Mouse (Mus musculus): ENCODE data around the gene Urah. TPM values are rescaled to one million over a fixed set of nuclear protein-coding genes. Genes with fewer than 3 reads are reported as not detected.

Urah gene
- polyA plus RNA-seq, 1 experiment from 2014 or later, result 52.2 TPM

GRCm38 (mm10) chr7:140880419-140880818 lies 45.6 kb downstream of the Urah start:
- no peak for ATAC-seq
- Histone ChIP-seq H3K36me3 (ENCODE audit: control insufficient read depth, insufficient read depth) (peaks cover 30% of the 10 kb centered on the region), H3K9ac (ENCODE audit: low read depth, low read length) (no peak overlapping the region), H3K27ac (ENCODE audit: low read depth, low read length) (no peak overlapping the region), H3K4me2 (replicated peaks; ENCODE audit: low read depth) (peak overlapping the region; percentile 87; the same call in 1 of the 2 replicates), H3K4me1 (replicated peaks; ENCODE audit: control insufficient read depth, insufficient read depth, low read length) (peaks cover 2% of the 10 kb centered on the region; the same call in 1 of the 2 replicates), H3K9me3 (ENCODE audit: control insufficient read depth) (no peaks in the 10 kb centered on the region), H3K27me3 (replicated peaks; ENCODE audit: control insufficient read depth, insufficient read depth, low read length) (no peaks in the 10 kb centered on the region), H3K4me3 (ENCODE audit: low read depth, low read length) (no peak overlapping the region)
- WGBS, result 40% methylated on average over 3 of the region's 3 CpGs
- TF ChIP-seq CTCF (IDR thresholded peaks at IDR 0.05; ENCODE audit: low read depth), result no peak

DNA sequence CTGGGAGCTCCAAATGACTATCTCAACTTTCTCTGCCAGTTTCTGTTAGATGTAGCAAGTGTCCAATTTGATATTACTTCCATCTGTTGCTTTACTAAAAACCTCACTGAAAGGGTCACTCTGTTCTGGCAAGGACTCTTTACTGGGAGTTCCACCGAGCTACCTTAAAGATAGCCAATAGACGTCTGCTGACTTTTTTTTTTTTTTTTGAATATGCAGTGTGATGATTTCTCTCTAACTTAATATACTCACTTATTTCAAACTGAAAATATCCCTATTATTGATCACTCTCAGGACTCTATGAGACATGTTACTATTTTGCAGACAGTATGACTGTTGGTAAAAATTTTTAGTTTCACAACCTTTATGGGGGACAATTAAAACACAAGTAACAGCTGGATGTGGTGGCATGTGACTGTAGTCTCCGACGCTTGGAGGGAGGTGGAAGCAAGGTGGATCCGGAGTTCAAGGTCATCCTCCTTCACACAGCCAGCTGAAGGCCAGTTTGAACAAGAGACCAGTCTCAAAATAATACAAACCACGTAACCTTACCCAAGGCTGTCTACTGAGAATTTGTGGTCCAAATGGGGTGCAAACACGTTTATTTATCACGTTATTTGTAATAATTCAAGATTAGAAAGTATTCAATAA lies 46.2 kb downstream of the Urah start:
- Histone ChIP-seq H3K4me3 (ENCODE audit: low read depth, low read length) (peak overlapping the region; percentile 86), H3K27me3 (replicated peaks; ENCODE audit: control insufficient read depth, insufficient read depth, low read length) (no peaks in the 10 kb centered on the region), H3K4me2 (replicated peaks; ENCODE audit: low read depth) (peak overlapping the region; percentile 87), H3K9me3 (ENCODE audit: control insufficient read depth) (no peaks in the 10 kb centered on the region), H3K4me1 (replicated peaks; ENCODE audit: control insufficient read depth, insufficient read depth, low read length) (peaks cover 2% of the 10 kb centered on the region; the same call in 1 of the 2 replicates), H3K27ac (ENCODE audit: low read depth, low read length) (peak overlapping the region; percentile 81; the same call in 1 of the 2 replicates), H3K9ac (ENCODE audit: low read depth, low read length) (peak overlapping the region; percentile 67), H3K36me3 (ENCODE audit: control insufficient read depth, insufficient read depth) (peaks cover 28% of the 10 kb centered on the region)
- ATAC-seq, result no peak
- no peak for TF ChIP-seq CTCF (IDR thresholded peaks at IDR 0.05; ENCODE audit: low read depth)
- 7% methylated on average over 8 of the region's 8 CpGs for WGBS

GRCm38 (mm10) chr7:140881696-140882468 lies 47.1 kb downstream of the Urah start, which contains the start of the genes Psmd13 and Sirt3:
Gene Psmd13 (plus strand): TSS chr7:140881968.
Gene Sirt3 (minus strand): TSS chr7:140882309.
- Histone ChIP-seq H3K36me3 (ENCODE audit: control insufficient read depth, insufficient read depth) (peaks cover 28% of the 10 kb centered on the region), H3K9ac (ENCODE audit: low read depth, low read length) (peak within 1 kb of the TSS; percentile 67), H3K27ac (ENCODE audit: low read depth, low read length) (peak within 1 kb of the TSS; percentile 81), H3K27me3 (replicated peaks; ENCODE audit: control insufficient read depth, insufficient read depth, low read length) (no peaks in the 10 kb centered on the region), H3K4me3 (ENCODE audit: low read depth, low read length) (peak within 1 kb of the TSS; percentile 86), H3K4me2 (replicated peaks; ENCODE audit: low read depth) (peak within 1 kb of the TSS; percentile 87), H3K9me3 (ENCODE audit: control insufficient read depth) (no peaks in the 10 kb centered on the region), H3K4me1 (replicated peaks; ENCODE audit: control insufficient read depth, insufficient read depth, low read length) (peaks cover 2% of the 10 kb centered on the region; the same call in 1 of the 2 replicates)
- ATAC-seq, result peak; percentile 95
- under 1% methylated on average over 58 of the region's 59 CpGs for WGBS
- peak; percentile 17; the same call in 1 of the 2 replicates for TF ChIP-seq CTCF (IDR thresholded peaks at IDR 0.05; ENCODE audit: low read depth)

DNA sequence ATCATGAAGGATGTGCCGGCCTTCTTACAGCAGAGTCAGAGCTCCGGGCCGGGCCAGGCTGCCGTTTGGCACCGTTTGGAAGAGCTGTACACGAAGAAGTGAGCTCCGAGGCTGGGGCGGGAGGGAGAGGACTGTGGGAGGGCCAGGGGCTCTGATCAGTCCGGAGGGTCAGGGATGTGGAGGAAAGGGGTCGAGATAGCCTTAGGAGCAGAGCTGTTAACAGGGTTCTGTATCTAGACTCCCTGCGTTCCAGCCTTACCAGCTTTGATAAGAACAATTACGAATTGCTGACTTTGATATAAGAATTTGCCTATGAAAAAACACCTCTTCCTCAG lies 47.6 kb downstream of the Urah start:
- Histone ChIP-seq H3K27me3 (replicated peaks; ENCODE audit: control insufficient read depth, insufficient read depth, low read length) (no peaks in the 10 kb centered on the region), H3K9me3 (ENCODE audit: control insufficient read depth) (no peaks in the 10 kb centered on the region), H3K27ac (ENCODE audit: low read depth, low read length) (peak overlapping the region; percentile 81), H3K4me3 (ENCODE audit: low read depth, low read length) (peak overlapping the region; percentile 86), H3K9ac (ENCODE audit: low read depth, low read length) (peak overlapping the region; percentile 67), H3K4me1 (replicated peaks; ENCODE audit: control insufficient read depth, insufficient read depth, low read length) (peaks cover 2% of the 10 kb centered on the region; the same call in 1 of the 2 replicates), H3K4me2 (replicated peaks; ENCODE audit: low read depth) (peak overlapping the region; percentile 87), H3K36me3 (ENCODE audit: control insufficient read depth, insufficient read depth) (peaks cover 29% of the 10 kb centered on the region)
- ATAC-seq, result no peak; the same call in 1 of the 2 replicates
- no peak for TF ChIP-seq CTCF (IDR thresholded peaks at IDR 0.05; ENCODE audit: low read depth)
- under 1% methylated on average over 12 of the region's 12 CpGs for whole genome bisulfite sequencing

Other genes starting within 250 kb of the Urah start
- gene Olfr46, start 233.7 kb upstream of the Urah start, polyA plus RNA-seq (2015; fragmentation: Nextera tagmentation; extraction: Ambion mirVana), result not detected in 2 replicates
- gene Olfr61, start 206.0 kb upstream of the Urah start, polyA plus RNA-seq (2015; fragmentation: Nextera tagmentation; extraction: Ambion mirVana), result not detected in 2 replicates
- gene Olfr53, start 188.6 kb upstream of the Urah start, polyA plus RNA-seq (2015; fragmentation: Nextera tagmentation; extraction: Ambion mirVana), result not detected in 2 replicates
- not detected in 2 replicates for gene Olfr539, start 175.1 kb upstream of the Urah start, polyA plus RNA-seq (2015; fragmentation: Nextera tagmentation; extraction: Ambion mirVana)
- gene Olfr45, start 153.1 kb upstream of the Urah start, polyA plus RNA-seq (2015; fragmentation: Nextera tagmentation; extraction: Ambion mirVana), result not detected in 2 replicates
- gene Olfr541, start 137.8 kb upstream of the Urah start, polyA plus RNA-seq (2015; fragmentation: Nextera tagmentation; extraction: Ambion mirVana), result not detected in 2 replicates
- gene Cyp2e1, start 71.3 kb upstream of the Urah start, polyA plus RNA-seq (2015; fragmentation: Nextera tagmentation; extraction: Ambion mirVana), result not detected in 2 replicates
- gene Syce1, start 47.2 kb upstream of the Urah start, polyA plus RNA-seq (2015; fragmentation: Nextera tagmentation; extraction: Ambion mirVana), result 0.18 and 0.30 TPM in 2 replicates
- gene Zfp941, start 12.8 kb upstream of the Urah start, polyA plus RNA-seq (2015; fragmentation: Nextera tagmentation; extraction: Ambion mirVana), result 0.59 and 0.76 TPM in 2 replicates
- gene Scgb1c1, start 10.5 kb downstream of the Urah start, polyA plus RNA-seq (2015; fragmentation: Nextera tagmentation; extraction: Ambion mirVana), result not detected in 2 replicates
- not detected in 2 replicates for gene Odf3, start 12.8 kb downstream of the Urah start, polyA plus RNA-seq (2015; fragmentation: Nextera tagmentation; extraction: Ambion mirVana)
- gene Gm45785, start 21.3 kb downstream of the Urah start, polyA plus RNA-seq (2015; fragmentation: Nextera tagmentation; extraction: Ambion mirVana), result not detected in 2 replicates
- gene Ric8a, start 21.9 kb downstream of the Urah start, polyA plus RNA-seq (2015; fragmentation: Nextera tagmentation; extraction: Ambion mirVana), result 42.3 and 47.7 TPM in 2 replicates
- 42.4 and 52.6 TPM in 2 replicates for gene Bet1l, start 22.6 kb downstream of the Urah start, polyA plus RNA-seq (2015; fragmentation: Nextera tagmentation; extraction: Ambion mirVana)
- 150 and 155 TPM in 2 replicates for gene Psmd13, start 47.0 kb downstream of the Urah start, polyA plus RNA-seq (2015; fragmentation: Nextera tagmentation; extraction: Ambion mirVana)
- 28.9 and 30.9 TPM in 2 replicates for gene Sirt3, start 47.3 kb downstream of the Urah start, polyA plus RNA-seq (2015; fragmentation: Nextera tagmentation; extraction: Ambion mirVana)
- 0.53 and 0.69 TPM in 2 replicates for gene Cox8b, start 65.4 kb downstream of the Urah start, polyA plus RNA-seq (2015; fragmentation: Nextera tagmentation; extraction: Ambion mirVana)
- 52.8 and 53.0 TPM in 2 replicates for gene Nlrp6, start 85.9 kb downstream of the Urah start, polyA plus RNA-seq (2015; fragmentation: Nextera tagmentation; extraction: Ambion mirVana)
- gene Pgghg, start 106.4 kb downstream of the Urah start, polyA plus RNA-seq (2015; fragmentation: Nextera tagmentation; extraction: Ambion mirVana), result 18.9 and 19.4 TPM in 2 replicates
- gene Ifitm5, start 115.3 kb downstream of the Urah start, polyA plus RNA-seq (2015; fragmentation: Nextera tagmentation; extraction: Ambion mirVana), result 0.34 and 0.75 TPM in 2 replicates
- 0.38 TPM in 1 of 2 replicates, not detected in the other for gene Gm45717, start 120.9 kb downstream of the Urah start, polyA plus RNA-seq (2015; fragmentation: Nextera tagmentation; extraction: Ambion mirVana)
- gene Ifitm2, start 121.0 kb downstream of the Urah start, polyA plus RNA-seq (2015; fragmentation: Nextera tagmentation; extraction: Ambion mirVana), result 686 and 738 TPM in 2 replicates
- gene Ifitm1, start 132.2 kb downstream of the Urah start, polyA plus RNA-seq (2015; fragmentation: Nextera tagmentation; extraction: Ambion mirVana), result 122 and 133 TPM in 2 replicates
- 324 and 334 TPM in 2 replicates for gene Ifitm3, start 175.8 kb downstream of the Urah start, polyA plus RNA-seq (2015; fragmentation: Nextera tagmentation; extraction: Ambion mirVana)
- gene Ifitm6, start 182.9 kb downstream of the Urah start, polyA plus RNA-seq (2015; fragmentation: Nextera tagmentation; extraction: Ambion mirVana), result 0.93 and 1.0 TPM in 2 replicates
- not detected in 2 replicates for gene Gm17387, start 194.1 kb downstream of the Urah start, polyA plus RNA-seq (2015; fragmentation: Nextera tagmentation; extraction: Ambion mirVana)
- gene B4galnt4, start 226.1 kb downstream of the Urah start, polyA plus RNA-seq (2015; fragmentation: Nextera tagmentation; extraction: Ambion mirVana), result 1.9 and 2.9 TPM in 2 replicates
- gene Pkp3, start 243.2 kb downstream of the Urah start, polyA plus RNA-seq (2015; fragmentation: Nextera tagmentation; extraction: Ambion mirVana), result 35.3 and 38.6 TPM in 2 replicates

All from intestine, postnatal 0 days (tissue).